Mouse (Mus musculus) left cerebral cortex, adult 8-10 months (tissue): ENCODE measurements around the gene Upp2. TPM values are rescaled to one million over a fixed set of nuclear protein-coding genes. Genes with fewer than 3 reads are reported as not detected.

Experiments used
- DNase-seq, 2 experiments: peaks; one replicate each; pipeline ENCODE4 v3.0.0; 2022; ENCODE audit warnings: low spot score in 2 of 2
- total RNA-seq, 4 experiments: library from RNA; stranded (reverse); gene quantifications; 2 replicates each; pipeline ENCODE4 v1.2.4; 2022

Upp2 gene
- total RNA-seq: 10 to 100 TPM; 29.5 to 35.7 (median 33.4) TPM

- peak; percentile 58 to 91 for DNase-seq
Measured at GRCm38 (mm10) chr2:58567066-58567810, at the start of gene Upp2, which contains the start of gene Acvr1. Gene Upp2 (plus strand): TSS chr2:58567298. Gene Acvr1 (minus strand): TSS chr2:58567157.

- DNase-seq: no peak
Measured at GRCm38 (mm10) chr2:58518517-58518916, 48.6 kb upstream of the Upp2 start.

- DNase-seq: no peak
Measured at GRCm38 (mm10) chr2:58520727-58521126, 46.4 kb upstream of the Upp2 start.

- no peak for DNase-seq
Measured at GRCm38 (mm10) chr2:58521621-58522020, 45.5 kb upstream of the Upp2 start.

- no peak for DNase-seq
Measured at GRCm38 (mm10) chr2:58523097-58523496, 44.0 kb upstream of the Upp2 start.

- DNase-seq: no peak
Measured at GRCm38 (mm10) chr2:58523894-58524293, 43.2 kb upstream of the Upp2 start.

GRCm38 (mm10) chr2:58524356-58524755, 42.7 kb upstream of the Upp2 start:
- no peak for DNase-seq

GRCm38 (mm10) chr2:58527786-58528185, 39.3 kb upstream of the Upp2 start:
- DNase-seq: no peak

GRCm38 (mm10) chr2:58529384-58529783, 37.7 kb upstream of the Upp2 start:
- DNase-seq: no peak

GRCm38 (mm10) chr2:58529860-58530440, 37.1 kb upstream of the Upp2 start:
- no peak for DNase-seq

GRCm38 (mm10) chr2:58530521-58530920, 36.6 kb upstream of the Upp2 start:
- no peak for DNase-seq

GRCm38 (mm10) chr2:58532260-58532850, 34.7 kb upstream of the Upp2 start:
- DNase-seq: peak in 1 of 2 experiments; percentile 60

GRCm38 (mm10) chr2:58533521-58534001, 33.5 kb upstream of the Upp2 start:
- no peak for DNase-seq

- DNase-seq: no peak
Measured at GRCm38 (mm10) chr2:58534379-58534778, 32.7 kb upstream of the Upp2 start.

- DNase-seq: no peak
Measured at GRCm38 (mm10) chr2:58535233-58535632, 31.9 kb upstream of the Upp2 start.

GRCm38 (mm10) chr2:58536796-58537195, 30.3 kb upstream of the Upp2 start:
- no peak for DNase-seq

- DNase-seq: no peak
Measured at GRCm38 (mm10) chr2:58538196-58538595, 28.9 kb upstream of the Upp2 start.

- DNase-seq: no peak
Measured at GRCm38 (mm10) chr2:58543252-58543651, 23.8 kb upstream of the Upp2 start.

GRCm38 (mm10) chr2:58544368-58544767, 22.7 kb upstream of the Upp2 start:
- no peak for DNase-seq

- no peak for DNase-seq
Measured at GRCm38 (mm10) chr2:58546264-58546663, 20.8 kb upstream of the Upp2 start.

- DNase-seq: no peak
Measured at GRCm38 (mm10) chr2:58548943-58549342, 18.2 kb upstream of the Upp2 start.

- no peak for DNase-seq
Measured at GRCm38 (mm10) chr2:58549960-58550359, 17.1 kb upstream of the Upp2 start.
